Mouse (Mus musculus) ES-Bruce4 (cell line): ENCODE measurements at regions not wholly inside any gene's neighbourhood (a gene's known extent, or its start where the extent isn't known, plus 50 kb on each side); places are given as distances from the start of the nearest gene placed in this dataset.

Experiments used
- H3K27ac ChIP-seq: 2 replicates; pipeline ENCODE4 v1.5.1; 2012; ENCODE audit warnings: low read length, inconsistent platforms; ENCODE audit not compliant: insufficient read depth
- H3K27me3 ChIP-seq: 2 replicates; pipeline ENCODE4 v1.6.1; 2012; ENCODE audit warnings: mild to moderate bottlenecking, low read length, inconsistent platforms; ENCODE audit not compliant: control insufficient read depth, poor library complexity, insufficient read depth, severe bottlenecking
- H3K36me3 ChIP-seq: 2 replicates; pipeline ENCODE4 v1.6.1; 2012; ENCODE audit warnings: inconsistent platforms, mild to moderate bottlenecking, low read length, moderate library complexity; ENCODE audit not compliant: control insufficient read depth, poor library complexity, insufficient read depth, severe bottlenecking
- H3K4me1 ChIP-seq: one replicate; pipeline ENCODE4 v1.8.1; 2011; ENCODE audit warnings: low read length; ENCODE audit not compliant: control insufficient read depth, insufficient read depth
- H3K4me3 ChIP-seq: 2 replicates; pipeline ENCODE4 v1.5.1; 2011; ENCODE audit warnings: low read depth, mild to moderate bottlenecking, low read length
- H3K9ac ChIP-seq: 2 replicates; pipeline ENCODE4 v1.6.1; 2012; ENCODE audit warnings: low read depth, mild to moderate bottlenecking, inconsistent platforms; ENCODE audit not compliant: poor library complexity, severe bottlenecking
- H3K9me3 ChIP-seq: replicated peaks from 2 replicates; pipeline ENCODE4 v1.6.1; 2012; ENCODE audit warnings: mild to moderate bottlenecking, low read length, inconsistent platforms; ENCODE audit not compliant: control insufficient read depth, poor library complexity, insufficient read depth, severe bottlenecking
- CTCF ChIP-seq: IDR thresholded peaks from one replicate; pipeline ENCODE4 v1.8.1; 2011; ENCODE audit warnings: low read depth, low read length
- EP300 ChIP-seq: IDR thresholded peaks from 2 replicates; pipeline ENCODE4 v1.6.1; 2011; ENCODE audit warnings: low read depth, low read length; ENCODE audit not compliant: insufficient read depth
- POLR2A ChIP-seq: IDR thresholded peaks from one replicate; pipeline ENCODE4 v1.8.1; 2011; ENCODE audit warnings: low read length; ENCODE audit not compliant: insufficient read depth

DNA sequence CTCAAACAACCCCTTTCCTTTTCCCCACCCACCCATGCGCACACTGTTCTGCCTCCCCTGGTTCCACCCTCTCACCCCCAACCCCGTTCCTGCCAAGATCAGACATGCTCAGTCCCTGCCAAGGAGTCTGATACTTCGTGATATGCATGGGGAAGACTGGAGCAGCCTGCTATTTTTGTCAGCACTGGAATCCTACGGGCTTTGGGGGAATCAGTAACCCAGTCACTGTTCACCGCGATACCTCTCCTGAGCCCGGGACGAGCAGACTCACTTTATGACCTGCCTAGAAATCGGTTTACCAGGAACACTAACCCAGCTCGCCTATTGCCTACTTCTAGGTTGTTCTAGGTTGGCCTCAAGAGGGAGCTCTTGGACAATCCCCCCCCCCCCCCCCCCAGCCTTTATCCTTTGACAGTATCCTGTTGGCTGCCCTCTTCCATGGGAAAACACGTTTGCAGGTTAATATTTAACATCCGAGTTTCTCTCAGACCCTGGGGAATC is 110.2 kb downstream of the Ddx11 start:
- H3K9ac ChIP-seq, result peak overlapping the region; percentile 34
- peak overlapping the region; percentile 37 for H3K4me3 ChIP-seq
- no peak overlapping the region for H3K27ac ChIP-seq
- no peak for TF ChIP-seq EP300
- peak; percentile 12 for TF ChIP-seq CTCF
- no peak for TF ChIP-seq POLR2A
- H3K36me3 ChIP-seq, result no peaks in the 10 kb centered on the region
- no peaks in the 10 kb centered on the region for H3K9me3 ChIP-seq
- no peaks in the 10 kb centered on the region for H3K27me3 ChIP-seq
- H3K4me1 ChIP-seq, result no peaks in the 10 kb centered on the region

DNA sequence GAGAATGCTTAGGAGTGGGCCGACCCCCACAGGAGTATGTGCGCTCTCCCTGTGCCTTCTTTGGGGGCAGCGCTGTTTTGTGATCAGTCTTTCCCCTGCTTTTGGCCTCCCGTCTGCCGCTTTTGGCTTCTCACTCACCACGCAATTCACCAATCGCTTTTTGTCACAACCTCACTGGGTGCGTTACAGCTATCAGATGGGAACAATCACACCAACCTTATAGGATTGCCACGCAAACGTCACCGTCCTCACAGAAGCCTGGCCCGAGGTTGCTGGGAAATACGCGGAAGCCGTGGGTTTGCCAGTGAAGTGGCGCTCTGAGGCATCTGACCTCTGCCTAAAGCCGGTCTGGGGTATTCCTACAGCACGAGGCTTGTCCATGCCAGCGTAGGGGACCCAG is 111.1 kb downstream of the Ddx11 start:
- no peaks in the 10 kb centered on the region for H3K9me3 ChIP-seq
- H3K27me3 ChIP-seq, result no peaks in the 10 kb centered on the region
- H3K9ac ChIP-seq, result peak overlapping the region; percentile 34
- H3K36me3 ChIP-seq, result no peaks in the 10 kb centered on the region
- TF ChIP-seq EP300 (no peak), POLR2A (no peak), CTCF (no peak)
- H3K27ac ChIP-seq, result 0 out of 2 replicates have a peak overlapping the region, but pooled peaks have one; percentile 0
- peak overlapping the region; percentile 18 for H3K4me3 ChIP-seq
- no peaks in the 10 kb centered on the region for H3K4me1 ChIP-seq

DNA sequence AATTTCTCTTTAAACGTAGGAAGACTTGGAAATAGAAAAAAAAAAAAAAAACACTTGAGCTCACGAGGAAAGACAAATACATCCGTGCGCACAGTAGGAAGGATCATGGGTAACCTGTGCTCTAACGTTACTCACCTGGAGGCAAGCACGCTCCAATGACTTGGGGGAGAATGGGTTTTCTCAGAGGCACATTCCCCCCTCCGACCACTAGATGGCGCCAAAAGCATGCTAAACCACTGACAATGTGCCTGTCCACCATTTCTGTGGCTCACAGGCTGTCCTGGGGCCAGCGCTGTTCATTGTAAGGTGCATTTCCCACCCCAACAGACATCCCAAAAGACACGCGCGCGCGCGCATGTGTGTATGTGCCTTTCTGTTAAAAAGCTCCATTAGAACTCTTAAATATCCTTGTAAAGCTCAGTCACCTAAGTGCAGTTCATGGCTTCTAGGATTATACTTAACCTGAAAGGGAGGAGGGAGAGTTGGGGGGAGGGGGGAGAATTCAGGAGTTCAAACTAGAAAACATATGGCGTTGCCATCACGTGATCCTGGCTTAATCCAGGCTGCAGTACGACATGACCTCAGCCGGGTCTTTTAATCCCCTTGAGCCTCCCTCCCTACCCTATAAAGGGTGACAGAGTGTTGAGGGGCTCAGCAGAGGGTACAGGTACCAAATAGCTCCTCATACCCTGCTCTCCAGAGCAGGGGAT is 111.9 kb downstream of the Ddx11 start:
- H3K36me3 ChIP-seq, result no peaks in the 10 kb centered on the region
- no peaks in the 10 kb centered on the region for H3K27me3 ChIP-seq
- no peaks in the 10 kb centered on the region for H3K4me1 ChIP-seq
- H3K4me3 ChIP-seq, result no peak overlapping the region
- no peak for TF ChIP-seq POLR2A
- peak; percentile 99 for TF ChIP-seq CTCF
- peak; percentile 49; the same call in 1 of the 2 replicates for TF ChIP-seq EP300
- H3K9me3 ChIP-seq, result no peaks in the 10 kb centered on the region
- H3K9ac ChIP-seq, result no peak overlapping the region
- no peak overlapping the region for H3K27ac ChIP-seq

DNA sequence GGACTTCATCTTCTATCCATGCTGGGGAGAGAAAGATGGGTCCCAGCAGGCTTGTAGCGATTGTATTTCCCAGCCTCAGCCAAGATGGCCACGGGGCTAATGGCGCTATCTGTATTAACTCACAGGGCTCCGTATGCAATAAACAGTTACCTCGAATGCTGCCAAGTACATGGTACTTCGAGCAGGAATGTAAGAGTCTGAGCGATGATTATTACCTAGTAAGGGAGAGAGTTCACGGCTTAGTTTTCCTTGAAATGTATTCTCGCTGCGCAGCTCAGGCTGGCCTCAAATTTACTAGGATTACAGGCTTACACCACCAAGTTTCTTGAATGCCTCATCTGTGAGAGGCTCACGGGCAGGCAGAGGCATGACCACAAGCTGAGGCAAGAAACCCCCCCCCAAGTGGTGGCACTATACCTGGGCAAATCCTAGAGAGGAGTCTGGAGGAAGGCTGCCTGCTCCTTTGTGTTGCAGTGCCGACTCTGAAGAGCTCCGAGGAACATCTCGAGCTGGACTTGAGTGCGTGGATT is 112.6 kb downstream of the Ddx11 start:
- H3K4me1 ChIP-seq, result no peaks in the 10 kb centered on the region
- H3K27me3 ChIP-seq, result no peaks in the 10 kb centered on the region
- TF ChIP-seq EP300 (no peak), POLR2A (no peak), CTCF (no peak)
- H3K27ac ChIP-seq, result no peak overlapping the region
- H3K4me3 ChIP-seq, result no peak overlapping the region
- no peaks in the 10 kb centered on the region for H3K9me3 ChIP-seq
- H3K36me3 ChIP-seq, result no peaks in the 10 kb centered on the region
- H3K9ac ChIP-seq, result no peak overlapping the region

DNA sequence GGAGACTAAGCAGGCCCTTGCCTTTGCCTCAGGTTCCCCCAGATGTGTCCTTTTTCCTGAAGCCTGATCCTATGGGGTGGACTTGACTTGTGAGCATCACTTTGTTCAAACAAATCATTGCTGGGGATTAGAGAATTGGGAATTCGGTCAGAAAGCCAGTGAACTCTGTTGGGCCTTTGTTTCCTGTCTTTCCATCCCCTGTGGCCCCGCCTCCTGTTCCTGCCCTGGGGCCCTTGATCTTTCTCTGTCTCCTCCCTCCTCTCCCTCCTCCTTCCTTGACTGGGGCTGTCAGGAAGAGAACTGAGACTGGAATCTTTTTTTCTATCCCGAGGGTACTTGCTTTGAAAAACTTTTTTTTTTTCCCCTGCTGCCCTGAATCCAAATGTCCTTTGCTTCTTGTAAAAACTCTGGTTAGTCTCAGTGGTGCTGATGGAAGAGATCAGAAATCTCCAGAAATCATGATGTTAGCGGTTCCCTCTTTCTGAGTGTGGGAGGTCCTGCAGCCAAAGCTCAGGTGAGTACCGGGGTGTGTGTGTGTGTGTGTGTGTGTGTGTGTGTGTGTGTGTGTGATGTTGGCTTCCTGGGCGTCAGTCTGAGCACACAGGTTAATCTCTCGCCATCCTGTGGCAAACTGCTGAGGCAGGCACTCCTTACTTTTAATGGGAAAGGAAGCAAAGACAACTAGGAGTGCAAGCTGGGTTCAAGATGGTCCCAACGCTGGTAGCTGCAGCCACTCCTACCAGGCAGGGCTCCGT is 118.7 kb downstream of the Ddx11 start:
- no peak overlapping the region for H3K4me3 ChIP-seq
- H3K27ac ChIP-seq, result no peak overlapping the region
- no peaks in the 10 kb centered on the region for H3K36me3 ChIP-seq
- no peaks in the 10 kb centered on the region for H3K27me3 ChIP-seq
- H3K9ac ChIP-seq, result no peak overlapping the region
- H3K9me3 ChIP-seq, result no peaks in the 10 kb centered on the region
- peaks cover 1% of the 10 kb centered on the region for H3K4me1 ChIP-seq
- TF ChIP-seq EP300 (no peak), CTCF (no peak), POLR2A (no peak)

DNA sequence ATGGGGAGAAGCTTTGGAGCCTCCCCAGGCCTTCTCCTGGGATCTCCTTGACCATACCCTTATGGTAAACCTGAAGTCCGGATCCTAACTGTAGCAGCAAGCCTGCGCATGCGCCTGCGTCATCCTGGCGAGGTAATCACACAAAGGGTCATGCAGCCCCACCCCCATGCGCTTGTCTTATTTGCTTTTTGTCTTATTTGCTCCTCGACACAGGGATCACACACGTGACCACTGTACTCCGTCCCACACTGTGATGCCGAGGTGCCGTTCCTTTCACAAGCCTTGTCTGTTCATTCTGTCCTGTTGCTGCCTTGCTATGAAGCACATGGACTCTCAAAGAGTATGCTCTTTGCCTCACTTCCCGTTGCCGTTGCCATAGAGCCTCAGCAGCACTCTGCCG is 120.9 kb downstream of the Ddx11 start:
- Histone ChIP-seq H3K4me3 (no peak overlapping the region), H3K27ac (no peak overlapping the region), H3K4me1 (peaks cover 1% of the 10 kb centered on the region), H3K9ac (no peak overlapping the region), H3K27me3 (no peaks in the 10 kb centered on the region), H3K9me3 (no peaks in the 10 kb centered on the region), H3K36me3 (no peaks in the 10 kb centered on the region)
- TF ChIP-seq POLR2A (no peak), EP300 (no peak), CTCF (no peak)
